Mouse (Mus musculus) cerebellum, adult 2 months (tissue): Measurements from ENCODE around the gene Whamm.

Source experiments
- CTCF ChIP-seq: fragments of 200-500 bp; IDR thresholded peaks from 2 replicates; pipeline ENCODE4 v1.5.1; 2011; ENCODE audit warnings: low read depth, mild to moderate bottlenecking, control low read depth, low read length, moderate library complexity, borderline replicate concordance; ENCODE audit not compliant: insufficient read depth
- POLR2A ChIP-seq: fragments of 200-500 bp; IDR thresholded peaks from 2 replicates; pipeline ENCODE4 v1.6.1; 2011; ENCODE audit warnings: low read length, control low read depth, borderline replicate concordance; ENCODE audit not compliant: insufficient read depth

DNA sequence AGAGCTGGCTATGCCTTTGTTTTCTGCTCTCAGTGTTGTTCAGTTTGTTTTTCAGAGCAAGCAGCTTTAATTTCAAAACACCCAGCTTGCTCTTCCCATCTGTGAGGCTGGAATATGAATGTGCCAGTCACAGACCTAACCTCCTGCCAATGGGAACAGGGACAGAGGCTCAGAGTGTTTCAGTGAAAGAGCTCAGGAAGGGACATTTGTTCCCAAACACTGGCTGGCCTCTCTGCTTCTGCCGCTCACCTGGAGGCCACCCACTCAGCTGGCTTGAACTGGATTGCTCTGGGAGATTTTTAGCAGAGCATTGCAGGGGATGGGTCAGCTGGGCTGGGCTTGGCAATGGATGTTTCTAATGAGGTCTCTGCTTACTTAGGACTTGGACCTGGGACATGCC lies 30.1 kb upstream of the Whamm start:
- TF ChIP-seq CTCF (no peak), POLR2A (no peak)
